Mouse (Mus musculus) kidney, adult 2 months (tissue): ENCODE measurements around the gene Prorsd1.

Source experiments
- CTCF ChIP-seq: fragments of 200-500 bp; conservative IDR thresholded peaks from 2 replicates; pipeline ENCODE4 v1.5.1; 2011; ENCODE audit warnings: low read depth, mild to moderate bottlenecking, control low read depth, low read length, moderate library complexity, mixed read lengths; ENCODE audit not compliant: insufficient read depth, insufficient read length
- POLR2A ChIP-seq: fragments of 200-500 bp; IDR thresholded peaks from one replicate; pipeline ENCODE4 v1.6.1; 2011; ENCODE audit warnings: low read depth, low read length, control low read depth

GRCm38 (mm10) chr11:29560452-29560851 is 45.6 kb upstream of the Prorsd1 start:
- no peak for TF ChIP-seq POLR2A
- no peak for TF ChIP-seq CTCF
